ENCODE assay signal across 15 mouse cellular contexts in the genomic region with DNA sequence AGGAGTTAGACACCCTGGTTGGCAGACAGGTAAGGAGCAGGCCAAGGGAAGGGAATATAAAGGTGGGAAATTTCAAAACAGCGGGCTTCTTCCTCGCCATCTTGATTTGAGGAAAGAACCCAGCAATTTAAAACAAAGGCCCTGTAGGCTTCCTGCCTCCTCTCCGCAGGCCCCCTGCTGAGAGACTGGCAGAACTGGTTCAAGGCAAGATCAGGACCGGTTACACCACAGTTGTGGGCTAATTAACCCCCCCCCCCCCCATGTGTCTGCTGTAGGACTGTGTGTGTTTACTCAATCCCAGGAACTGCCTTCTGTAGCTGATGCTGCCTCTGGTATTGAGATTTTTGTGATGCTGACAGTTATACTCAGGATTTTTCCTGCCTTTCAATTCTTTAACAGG. TPM values are rescaled to one million over a fixed set of nuclear protein-coding genes. Genes with fewer than 3 reads are reported as not detected.
DNase-seq lines count a peak whose midpoint lies in the region; ATAC-seq and TF ChIP-seq lines count a peak whose summit lies in the region.
"Had no signal": no experiment of that assay in that cellular context is flagged by ENCODE, and none has a peak within 500 bp of the region (broad histone marks: within the 10 kb centered on the region; RNA-seq: fewer than 3 reads in every experiment).

No protein-coding gene starts in this region.

- TF ChIP-seq EP300 in ES-Bruce4 (IDR thresholded peaks at IDR 0.05; ENCODE audit: insufficient read depth, low read depth, low read length), result peak; percentile 88

- peaks cover 3% of the 10 kb centered on the region for H3K4me1 ChIP-seq in ES-Bruce4 (ENCODE audit: control insufficient read depth, insufficient read depth, low read length)

- intact Hi-C loops in heart, postnatal 36 days (cut with DNase I), result no loop called here

- peak overlapping the region; percentile 40 for H3K4me3 ChIP-seq in ES-Bruce4 (ENCODE audit: low read depth, low read length)
- H3K4me3 ChIP-seq: embryonic facial prominence, embryonic 12.5 days; liver, embryonic 15.5 days; myocyte had no signal

- no peaks in the 10 kb centered on the region for H3K27me3 ChIP-seq in ES-Bruce4 (ENCODE audit: control insufficient read depth, insufficient read depth, low read length, poor library complexity, severe bottlenecking)
- H3K27me3 ChIP-seq: embryonic facial prominence, embryonic 12.5 days; liver, embryonic 15.5 days had no signal

- ATAC-seq in granulocyte monocyte progenitor cell, adult 5-6 weeks (replicated peaks; ENCODE audit: poor library complexity, severe bottlenecking), result peak; percentile 59

- H3K27ac ChIP-seq in ES-Bruce4 (ENCODE audit: insufficient read depth, low read length), result peak overlapping the region; percentile 82
- H3K27ac ChIP-seq: embryonic facial prominence, embryonic 12.5 days; liver, embryonic 15.5 days had no signal

- no peak for TF ChIP-seq POLR2A in ES-Bruce4 (IDR thresholded peaks at IDR 0.05; ENCODE audit: insufficient read depth, low read length)

- H3K9me3 ChIP-seq in ES-Bruce4 (replicated peaks; ENCODE audit: control insufficient read depth, insufficient read depth, low read length, poor library complexity, severe bottlenecking), result no peaks in the 10 kb centered on the region
- H3K9me3 ChIP-seq: embryonic facial prominence, embryonic 12.5 days; liver, embryonic 15.5 days had no signal

- TF ChIP-seq CTCF in ES-Bruce4 (IDR thresholded peaks at IDR 0.05; ENCODE audit: low read depth, low read length), result no peak

- peak overlapping the region; percentile 88; the same call in 1 of the 2 replicates for H3K9ac ChIP-seq in ES-Bruce4 (ENCODE audit: low read depth, poor library complexity, severe bottlenecking)
- H3K9ac ChIP-seq: embryonic facial prominence, embryonic 12.5 days; liver, embryonic 15.5 days had no signal

- peaks cover 4% of the 10 kb centered on the region; the same call in 1 of the 2 replicates for H3K36me3 ChIP-seq in ES-Bruce4 (ENCODE audit: control insufficient read depth, insufficient read depth, low read length, poor library complexity, severe bottlenecking)
- H3K36me3 ChIP-seq: embryonic facial prominence, embryonic 12.5 days; liver, embryonic 15.5 days had no signal

- peak; percentile 25 to 34 for DNase-seq in cerebellum, postnatal 10 days
- DNase-seq in cerebellum, adult 11 months, result no peak
- DNase-seq in lung, postnatal 10 days, result peak; percentile 9
- DNase-seq in layer of hippocampus, postnatal 10 days (ENCODE audit: low spot score in 2 of 2), result no peak
- DNase-seq in heart, postnatal 36 days, result no peak
- no peak for DNase-seq in adrenal gland, postnatal 10 days
- DNase-seq: adrenal gland, adult 8-10 months; gastrocnemius, postnatal 10 days; heart, postnatal 10 days; spleen, adult 18-20 months had no signal

RNA-seq across cellular contexts. Expression of a gene that starts 1.7 kb away (rescaled TPM):
- 67.0 and 75.9 TPM in 2 replicates for polyA plus RNA-seq in ES-Bruce4 (2011; ENCODE audit: insufficient read depth, insufficient read length, low read depth, missing spikeins)
- total RNA-seq in granulocyte monocyte progenitor cell, adult 5-6 weeks (2014; fragmentation: Nextera tagmentation), result 7.7 and 12.7 TPM in 2 replicates
- total RNA-seq in granulocyte monocyte progenitor cell, adult 5-6 weeks (2017), result 29.8 and 32.1 TPM in 2 replicates
- 10 to 100 TPM; 14.5 to 16.6 TPM for total RNA-seq in layer of hippocampus, postnatal 10 days (2021)
- total RNA-seq in heart, postnatal 36 days (2021), result 1 to 10 TPM; 2.2 to 2.4 TPM
- 10 to 100 TPM; 10.7 to 13.8 TPM for total RNA-seq in adrenal gland, postnatal 10 days (2021)

RNA-seq across cellular contexts. Expression of a gene that starts 31.2 kb away (rescaled TPM):
- polyA plus RNA-seq in ES-Bruce4 (2011; ENCODE audit: insufficient read depth, insufficient read length, low read depth, missing spikeins), result 58.9 and 68.5 TPM in 2 replicates
- total RNA-seq in granulocyte monocyte progenitor cell, adult 5-6 weeks (2014; fragmentation: Nextera tagmentation), result 51.7 and 51.9 TPM in 2 replicates
- total RNA-seq in granulocyte monocyte progenitor cell, adult 5-6 weeks (2017), result 104 and 112 TPM in 2 replicates
- total RNA-seq in layer of hippocampus, postnatal 10 days (2021), result 10 to 100 TPM; 41.1 to 46.1 TPM
- total RNA-seq in heart, postnatal 36 days (2021), result 10 to 100 TPM; 22.8 to 25.6 TPM
- total RNA-seq in adrenal gland, postnatal 10 days (2021), result 10 to 100 TPM; 55.9 to 60.7 TPM

Comparison
In these comparisons a context has a peak if more than half of its experiments do, and no peak if none do; other contexts are left out.
1. DNase-seq: peak in cerebellum, postnatal 10 days (2 of 2) and lung, postnatal 10 days (single experiment); none in cerebellum, adult 11 months (single experiment), layer of hippocampus, postnatal 10 days (0 of 2), heart, postnatal 36 days (0 of 2) and adrenal gland, postnatal 10 days (single experiment).